Mouse (Mus musculus) C2C12 (cell line): ENCODE results near the gene Styx.

ENCODE experiments used
- CEBPB ChIP-seq: IDR thresholded peaks from one replicate; pipeline ENCODE4 v1.6.1; 2011; ENCODE audit warnings: low read depth, mild to moderate bottlenecking, control low read depth, moderate library complexity
- CTCF ChIP-seq: IDR thresholded peaks from one replicate; pipeline ENCODE4 v1.5.1; 2011; ENCODE audit not compliant: control insufficient read depth, insufficient read depth, insufficient read length
- FOSL1 ChIP-seq: IDR thresholded peaks from one replicate; pipeline ENCODE4 v1.8.0; 2011; ENCODE audit warnings: mild to moderate bottlenecking, low read length; ENCODE audit not compliant: poor library complexity, insufficient read depth, severe bottlenecking
- MAX ChIP-seq: IDR thresholded peaks from one replicate; pipeline ENCODE4 v1.6.1; 2011; ENCODE audit warnings: mild to moderate bottlenecking, control low read depth
- MYOD1 ChIP-seq: IDR thresholded peaks from one replicate; pipeline ENCODE4 v1.6.1; 2011; ENCODE audit warnings: low read depth; ENCODE audit not compliant: control insufficient read depth, insufficient read length
- MYOG ChIP-seq: IDR thresholded peaks from one replicate; pipeline ENCODE4 v1.6.1; 2011; ENCODE audit not compliant: control insufficient read depth, insufficient read length; ENCODE audit errors: extremely low read depth
- USF1 ChIP-seq: IDR thresholded peaks from one replicate; pipeline ENCODE4 v1.6.1; 2011; ENCODE audit warnings: low read depth, mild to moderate bottlenecking, control low read depth, moderate library complexity

DNA sequence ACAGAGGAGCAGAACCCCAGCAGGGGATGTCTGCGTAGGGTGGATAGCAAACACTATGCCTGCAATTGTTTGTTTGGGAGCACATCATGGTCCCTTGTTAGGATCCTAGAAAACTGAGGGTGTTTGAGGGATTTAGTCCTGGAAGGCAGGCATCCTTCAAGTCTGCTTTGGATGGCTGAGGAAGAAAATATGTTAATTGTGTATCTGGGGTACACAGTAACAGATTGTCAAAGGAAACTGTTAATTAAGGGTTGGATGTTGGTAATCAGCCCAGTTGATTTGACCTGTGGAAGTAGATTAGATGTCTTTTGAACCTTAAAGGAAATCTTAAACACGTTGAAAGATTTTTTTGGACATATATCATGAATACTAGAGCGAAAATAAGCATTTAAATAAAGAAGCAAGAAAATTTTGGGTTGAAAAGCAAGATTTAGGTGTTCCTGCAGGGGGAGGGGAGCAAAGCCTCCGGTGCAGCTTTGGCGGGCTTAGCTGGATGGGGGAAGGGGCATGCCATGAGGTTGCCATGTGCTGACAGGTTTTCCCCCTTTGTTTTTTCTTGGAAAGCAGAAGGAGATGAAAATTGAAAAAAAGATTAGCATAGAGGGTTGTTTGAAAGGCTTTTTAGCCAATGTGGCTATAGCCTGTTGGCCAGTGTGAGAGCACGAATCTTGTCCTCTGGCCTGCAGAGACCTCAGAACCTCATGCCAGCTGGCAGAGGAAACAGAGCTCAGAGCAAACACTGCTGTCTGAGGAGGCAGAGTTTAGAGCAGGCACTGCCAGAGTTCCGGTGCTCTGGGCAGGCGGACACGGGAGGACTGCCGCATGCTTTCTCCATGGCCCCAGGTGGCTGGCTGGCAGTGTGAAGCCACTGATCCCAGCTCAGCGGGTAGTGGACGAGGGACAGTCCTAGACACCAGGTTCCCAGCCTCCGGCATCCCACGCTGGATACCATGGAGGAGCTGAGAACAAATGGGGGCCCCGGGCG, 13.6 kb downstream of the Styx start:
- TF ChIP-seq MYOD1 (no peak), CTCF (no peak), CEBPB (no peak), USF1 (no peak), MAX (no peak), MYOG (no peak), FOSL1 (no peak)
